Mouse (Mus musculus) hindbrain, embryonic 15.5 days (tissue): ENCODE measurements around the gene Rassf8. TPM values are rescaled to one million over a fixed set of nuclear protein-coding genes. Genes with fewer than 3 reads are reported as not detected.
A peak's percentile ranks its signal among the peaks of the same experiment; 100 is the strongest.

Experiments used
- ATAC-seq: fragments of 200-750 bp; cut with Nextera tagmentation; 2 replicates; pipeline ENCODE4 v1.8.0; 2017; ENCODE audit warnings: low read depth, moderate number of reproducible peaks, moderate TSS enrichment; ENCODE audit not compliant: low FRiP score
- H3K27ac ChIP-seq: fragments of 300-500 bp; sonication (generic); replicated peaks from 2 replicates; pipeline ENCODE4 v1.5.1; 2015; ENCODE audit warnings: mild to moderate bottlenecking, inconsistent platforms
- H3K27me3 ChIP-seq: fragments of 300-500 bp; sonication (generic); 2 replicates; pipeline ENCODE4 v1.6.1; 2015; ENCODE audit warnings: control low read depth, inconsistent platforms
- H3K36me3 ChIP-seq: fragments of 300-500 bp; sonication (generic); 2 replicates; pipeline ENCODE4 v1.6.1; 2015; ENCODE audit warnings: control low read depth, inconsistent platforms
- H3K4me1 ChIP-seq: fragments of 300-500 bp; sonication (generic); replicated peaks from 2 replicates; pipeline ENCODE4 v1.6.1; 2015; ENCODE audit warnings: control low read depth, inconsistent platforms
- H3K4me2 ChIP-seq: fragments of 300-500 bp; sonication (generic); 2 replicates; pipeline ENCODE4 v1.6.1; 2015; ENCODE audit warnings: moderate library complexity, mild to moderate bottlenecking, inconsistent platforms
- H3K4me3 ChIP-seq: fragments of 300-500 bp; sonication (generic); 2 replicates; pipeline ENCODE4 v1.5.1; 2015; ENCODE audit warnings: mild to moderate bottlenecking, inconsistent platforms
- H3K9ac ChIP-seq: fragments of 300-500 bp; sonication (generic); 2 replicates; pipeline ENCODE4 v1.6.1; 2015; ENCODE audit warnings: inconsistent platforms
- H3K9me3 ChIP-seq: fragments of 300-500 bp; sonication (generic); 2 replicates; pipeline ENCODE4 v1.6.1; 2016; ENCODE audit warnings: control low read depth, inconsistent platforms
- WGBS: fragments of 180-500 bp; shearing (Covaris S2); methylation state at CpG from one replicate; pipeline ENCODE4 v1.1.7; 2015; 5-methylcytosine and 5-hydroxymethylcytosine counted together
- polyA plus RNA-seq: library from polyadenylated mRNA; unstranded; fragments of >200 nt; fragmentation: Nextera tagmentation; extraction: Ambion mirVana; gene quantifications from 2 replicates; pipeline ENCODE4 v1.2.1, GENCODE M21; 2015

The Rassf8 gene
- polyA plus RNA-seq, 1 experiment from 2014 or later, result 5.0 TPM

GRCm38 (mm10) chr6:145767637-145768036 lies 21.1 kb downstream of the Rassf8 start:
- Histone ChIP-seq H3K4me3 (no peak overlapping the region), H3K9ac (no peak overlapping the region), H3K9me3 (no peaks in the 10 kb centered on the region), H3K27ac (no peak overlapping the region), H3K36me3 (no peaks in the 10 kb centered on the region), H3K4me2 (no peak overlapping the region), H3K4me1 (peaks cover 18% of the 10 kb centered on the region), H3K27me3 (no peaks in the 10 kb centered on the region)
- 83% methylated on average over 5 of the region's 5 CpGs for WGBS
- no peak for ATAC-seq

- H3K9ac ChIP-seq, result no peak overlapping the region
- H3K4me3 ChIP-seq, result no peak overlapping the region
- peaks cover 20% of the 10 kb centered on the region for H3K4me1 ChIP-seq
- no peak overlapping the region for H3K4me2 ChIP-seq
- H3K36me3 ChIP-seq, result no peaks in the 10 kb centered on the region
- WGBS, result 59% methylated on average over 10 of the region's 10 CpGs
- no peak overlapping the region for H3K27ac ChIP-seq
- no peak for ATAC-seq
- H3K27me3 ChIP-seq, result no peaks in the 10 kb centered on the region
- H3K9me3 ChIP-seq, result no peaks in the 10 kb centered on the region
Observed at GRCm38 (mm10) chr6:145768671-145769292, 22.2 kb downstream of the Rassf8 start.

- no peak overlapping the region for H3K9ac ChIP-seq
- no peaks in the 10 kb centered on the region for H3K9me3 ChIP-seq
- H3K27me3 ChIP-seq, result no peaks in the 10 kb centered on the region
- WGBS, result 53% methylated on average over 11 of the region's 11 CpGs
- H3K4me3 ChIP-seq, result no peak overlapping the region
- peaks cover 22% of the 10 kb centered on the region for H3K4me1 ChIP-seq
- H3K36me3 ChIP-seq, result no peaks in the 10 kb centered on the region
- no peak; the same call in 1 of the 2 replicates for ATAC-seq
- H3K4me2 ChIP-seq, result no peak overlapping the region
- no peak overlapping the region for H3K27ac ChIP-seq
Observed at GRCm38 (mm10) chr6:145769855-145770254, 23.3 kb downstream of the Rassf8 start.

GRCm38 (mm10) chr6:145770272-145771000 lies 23.9 kb downstream of the Rassf8 start:
- 0 out of 2 replicates have a peak, but pooled peaks have one; percentile 45 for ATAC-seq
- WGBS, result 46% methylated on average over 18 of the region's 18 CpGs

GRCm38 (mm10) chr6:145774436-145774835 lies 27.9 kb downstream of the Rassf8 start:
- Histone ChIP-seq H3K4me2 (no peak overlapping the region), H3K9me3 (no peaks in the 10 kb centered on the region), H3K36me3 (no peaks in the 10 kb centered on the region), H3K4me3 (no peak overlapping the region), H3K27me3 (no peaks in the 10 kb centered on the region), H3K27ac (no peak overlapping the region), H3K9ac (no peak overlapping the region), H3K4me1 (peaks cover 14% of the 10 kb centered on the region)
- no peak for ATAC-seq
- WGBS, result 91% methylated on average over 2 of the region's 2 CpGs

More at GRCm38 (mm10) chr6:145770272-145771000, 23.9 kb downstream of the Rassf8 start:
- no peak overlapping the region for H3K9ac ChIP-seq
- no peak overlapping the region for H3K4me3 ChIP-seq
- H3K4me1 ChIP-seq, result peaks cover 22% of the 10 kb centered on the region
- H3K27ac ChIP-seq, result no peak overlapping the region
- no peaks in the 10 kb centered on the region for H3K27me3 ChIP-seq
- H3K4me2 ChIP-seq, result no peak overlapping the region
- no peaks in the 10 kb centered on the region for H3K9me3 ChIP-seq
- H3K36me3 ChIP-seq, result no peaks in the 10 kb centered on the region

GRCm38 (mm10) chr6:145776241-145776640 lies 29.7 kb downstream of the Rassf8 start:
- Histone ChIP-seq H3K4me2 (no peak overlapping the region), H3K4me1 (0 out of 2 replicates have a peak, but pooled peaks cover 4% of the 10 kb centered on the region), H3K27me3 (no peaks in the 10 kb centered on the region), H3K27ac (no peak overlapping the region), H3K36me3 (no peaks in the 10 kb centered on the region), H3K9ac (no peak overlapping the region), H3K4me3 (no peak overlapping the region), H3K9me3 (no peaks in the 10 kb centered on the region)
- 86% methylated on average over 4 of the region's 4 CpGs for WGBS
- no peak for ATAC-seq

GRCm38 (mm10) chr6:145779383-145779782 lies 32.8 kb downstream of the Rassf8 start:
- no peak overlapping the region for H3K4me3 ChIP-seq
- ATAC-seq, result no peak; the same call in 1 of the 2 replicates
- WGBS, result 36% methylated on average over 6 of the region's 6 CpGs

GRCm38 (mm10) chr6:145780180-145780802 lies 33.7 kb downstream of the Rassf8 start:
- 71% methylated on average over 8 of the region's 8 CpGs for WGBS
- H3K36me3 ChIP-seq, result no peaks in the 10 kb centered on the region

More at GRCm38 (mm10) chr6:145779383-145779782, 32.8 kb downstream of the Rassf8 start:
- Histone ChIP-seq H3K27me3 (no peaks in the 10 kb centered on the region), H3K9me3 (no peaks in the 10 kb centered on the region), H3K9ac (no peak overlapping the region), H3K36me3 (no peaks in the 10 kb centered on the region), H3K4me1 (0 out of 2 replicates have a peak, but pooled peaks cover 5% of the 10 kb centered on the region), H3K27ac (no peak overlapping the region), H3K4me2 (no peak overlapping the region)

GRCm38 (mm10) chr6:145781256-145781655 lies 34.7 kb downstream of the Rassf8 start:
- H3K9ac ChIP-seq, result no peak overlapping the region
- 0 out of 2 replicates have a peak, but pooled peaks cover 5% of the 10 kb centered on the region for H3K4me1 ChIP-seq
- WGBS, result 71% methylated on average over 9 of the region's 9 CpGs
- no peak overlapping the region for H3K4me3 ChIP-seq
- no peaks in the 10 kb centered on the region for H3K27me3 ChIP-seq
- no peak for ATAC-seq
- H3K4me2 ChIP-seq, result no peak overlapping the region
- no peaks in the 10 kb centered on the region for H3K9me3 ChIP-seq
- H3K27ac ChIP-seq, result no peak overlapping the region
- no peaks in the 10 kb centered on the region for H3K36me3 ChIP-seq

More at GRCm38 (mm10) chr6:145780180-145780802, 33.7 kb downstream of the Rassf8 start:
- Histone ChIP-seq H3K9me3 (no peaks in the 10 kb centered on the region), H3K4me2 (no peak overlapping the region), H3K9ac (no peak overlapping the region), H3K4me3 (no peak overlapping the region), H3K27me3 (no peaks in the 10 kb centered on the region), H3K27ac (no peak overlapping the region), H3K4me1 (0 out of 2 replicates have a peak, but pooled peaks cover 5% of the 10 kb centered on the region)
- ATAC-seq, result no peak

- H3K9ac ChIP-seq, result no peak overlapping the region
Observed at GRCm38 (mm10) chr6:145781966-145782365, 35.4 kb downstream of the Rassf8 start.

GRCm38 (mm10) chr6:145787311-145787710 lies 40.8 kb downstream of the Rassf8 start:
- H3K4me2 ChIP-seq, result no peak overlapping the region
- no peak overlapping the region for H3K9ac ChIP-seq
- WGBS, result 82% methylated on average over 2 of the region's 2 CpGs
- H3K27me3 ChIP-seq, result no peaks in the 10 kb centered on the region
- no peak overlapping the region for H3K27ac ChIP-seq
- H3K36me3 ChIP-seq, result no peaks in the 10 kb centered on the region
- H3K4me3 ChIP-seq, result no peak overlapping the region
- no peak for ATAC-seq
- no peaks in the 10 kb centered on the region for H3K9me3 ChIP-seq
- H3K4me1 ChIP-seq, result no peaks in the 10 kb centered on the region

More at GRCm38 (mm10) chr6:145781966-145782365, 35.4 kb downstream of the Rassf8 start:
- H3K4me1 ChIP-seq, result 0 out of 2 replicates have a peak, but pooled peaks cover 5% of the 10 kb centered on the region
- no peaks in the 10 kb centered on the region for H3K27me3 ChIP-seq
- H3K27ac ChIP-seq, result no peak overlapping the region
- no peak overlapping the region for H3K4me3 ChIP-seq
- no peaks in the 10 kb centered on the region for H3K9me3 ChIP-seq
- H3K4me2 ChIP-seq, result no peak overlapping the region
- no peaks in the 10 kb centered on the region for H3K36me3 ChIP-seq
- no peak for ATAC-seq
- 71% methylated on average over 2 of the region's 2 CpGs for WGBS

GRCm38 (mm10) chr6:145789738-145790137 lies 43.2 kb downstream of the Rassf8 start:
- H3K36me3 ChIP-seq, result no peaks in the 10 kb centered on the region
- no peaks in the 10 kb centered on the region; the same call in 1 of the 2 replicates for H3K4me1 ChIP-seq
- H3K4me2 ChIP-seq, result no peak overlapping the region
- no peaks in the 10 kb centered on the region for H3K27me3 ChIP-seq
- H3K27ac ChIP-seq, result no peak overlapping the region
- no peak overlapping the region for H3K4me3 ChIP-seq
- H3K9me3 ChIP-seq, result no peaks in the 10 kb centered on the region
- no peak for ATAC-seq
- 93% methylated on average over 4 of the region's 4 CpGs for whole genome bisulfite sequencing
- no peak overlapping the region for H3K9ac ChIP-seq
